Mouse (Mus musculus) frontal cortex, adult 2 months (tissue): ENCODE measurements around the gene Tcfl5. TPM values are rescaled to one million over a fixed set of nuclear protein-coding genes. Genes with fewer than 3 reads are reported as not detected.
A peak's percentile ranks its signal among the peaks of the same experiment; 100 is the strongest.

Experiments
- DNase-seq, 2 experiments: peaks; one replicate each; pipeline ENCODE4 v3.0.0; 2022; ENCODE audit warnings: low spot score in 1 of 2; ENCODE audit errors: extremely low spot score in 1 of 2
- polyA plus RNA-seq: library from polyadenylated mRNA; depleted of rRNA; stranded (reverse); fragments of >200 nt; gene quantifications from 2 replicates; pipeline ENCODE4 v1.2.3, GENCODE M21; 2012; rRNA removed

Tcfl5 gene
- 0.86 and 0.92 TPM in 2 replicates for polyA plus RNA-seq

- DNase-seq = no peak
Observed at GRCm38 (mm10) chr2:180642555-180643260, at the start of gene Tcfl5. Gene Tcfl5, minus strand, starts transcription at chr2:180642708.

DNA sequence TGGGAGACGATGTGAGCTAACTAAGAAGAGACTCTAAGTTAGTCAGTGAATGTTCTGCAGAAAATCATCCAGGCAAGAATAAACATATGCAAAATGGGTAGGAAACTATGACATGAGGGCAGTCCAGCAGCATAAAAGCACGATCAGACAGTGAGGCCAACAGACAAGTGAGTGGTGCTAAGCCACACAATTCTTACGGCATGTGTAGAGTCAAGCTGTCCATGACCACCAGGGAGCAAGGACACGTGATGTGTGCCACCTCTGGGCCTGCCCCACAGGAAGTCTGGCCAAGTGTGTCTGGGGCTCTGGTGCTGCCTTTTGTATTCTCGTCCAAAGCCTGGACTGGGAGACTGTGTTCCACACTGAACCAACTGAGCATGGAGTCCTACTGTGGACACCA, 47.3 kb upstream of the Tcfl5 start:
- DNase-seq = no peak

DNA sequence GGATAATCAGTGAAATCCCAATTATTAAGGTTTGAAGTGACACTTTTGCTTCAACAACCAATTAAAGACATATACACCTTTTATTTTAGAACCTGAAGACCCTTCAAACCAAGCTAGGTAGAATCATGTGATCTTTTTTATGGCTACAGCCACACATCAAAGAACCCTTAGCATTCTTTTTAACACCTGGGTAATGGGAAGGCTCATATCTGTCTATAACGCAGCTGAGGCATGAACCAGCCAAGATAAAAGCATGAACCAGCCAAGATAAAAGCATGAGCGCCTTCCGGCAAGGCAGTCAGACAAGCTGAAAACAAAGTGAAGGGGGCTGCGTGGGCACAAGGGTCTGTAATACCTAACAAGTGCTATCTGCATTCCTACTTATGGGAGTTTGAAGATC, 41.5 kb upstream of the Tcfl5 start:
- no peak for DNase-seq

DNA sequence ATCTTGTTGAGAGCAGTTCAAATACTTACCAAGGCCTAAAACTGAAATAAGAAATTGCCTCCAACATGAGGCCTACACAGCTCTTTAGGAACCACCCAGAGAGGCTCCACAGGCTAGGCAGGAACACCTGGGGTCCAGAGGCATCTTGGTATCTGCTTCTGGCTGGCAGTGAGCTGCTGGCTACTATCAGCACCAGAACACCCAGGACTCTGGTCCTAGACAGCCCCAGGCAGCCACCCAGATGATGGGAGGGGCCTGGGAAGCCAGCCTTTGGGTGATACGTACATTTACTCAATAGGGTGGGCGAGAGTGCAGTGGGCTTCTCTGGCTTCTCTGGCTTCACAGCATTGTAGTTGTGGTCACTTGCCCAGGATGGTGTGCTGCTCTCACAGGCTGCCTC, 41.0 kb upstream of the Tcfl5 start:
- no peak for DNase-seq

DNA sequence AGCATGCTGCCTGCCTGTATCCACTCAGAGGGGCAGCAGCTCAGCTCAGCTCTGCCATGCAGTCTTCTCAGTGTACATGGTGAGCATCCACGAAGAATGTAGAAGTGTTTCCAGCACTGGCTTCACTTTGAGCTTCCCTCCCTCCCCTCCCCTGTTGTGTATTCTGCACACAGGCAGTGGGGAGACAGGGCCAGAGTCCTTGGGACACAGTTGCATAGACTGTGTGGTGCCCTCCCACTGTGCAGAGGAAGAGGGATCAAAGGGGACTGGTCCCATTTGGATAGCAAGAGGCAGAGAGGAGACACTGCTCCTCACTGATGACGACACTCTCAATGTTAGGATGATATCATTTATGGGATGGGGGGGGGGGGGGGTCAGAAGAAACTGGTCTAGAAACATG, 38.7 kb upstream of the Tcfl5 start:
- no peak for DNase-seq

GRCm38 (mm10) chr2:180678609-180679140, 36.2 kb upstream of the Tcfl5 start:
- DNase-seq = peak; percentile 50 to 85

DNA sequence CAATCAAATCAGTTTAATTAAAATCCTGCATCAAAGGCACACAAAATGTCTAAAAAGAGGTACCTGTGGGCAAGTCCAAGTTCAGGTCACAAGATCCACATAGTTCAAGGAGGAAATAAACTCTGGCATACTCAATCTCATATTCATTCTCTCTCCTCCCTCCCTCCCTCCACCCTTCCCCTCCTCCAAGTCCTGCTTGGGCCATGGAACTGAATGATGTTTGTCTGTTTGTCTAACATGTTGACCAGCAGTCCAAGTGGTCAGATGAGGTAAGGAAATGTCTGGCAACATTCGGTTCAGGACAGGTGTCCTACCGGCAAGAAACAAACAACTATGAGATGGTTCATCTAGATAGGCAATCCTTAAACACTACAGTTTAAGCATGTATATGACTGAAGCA, 34.2 kb upstream of the Tcfl5 start:
- DNase-seq = no peak

DNA sequence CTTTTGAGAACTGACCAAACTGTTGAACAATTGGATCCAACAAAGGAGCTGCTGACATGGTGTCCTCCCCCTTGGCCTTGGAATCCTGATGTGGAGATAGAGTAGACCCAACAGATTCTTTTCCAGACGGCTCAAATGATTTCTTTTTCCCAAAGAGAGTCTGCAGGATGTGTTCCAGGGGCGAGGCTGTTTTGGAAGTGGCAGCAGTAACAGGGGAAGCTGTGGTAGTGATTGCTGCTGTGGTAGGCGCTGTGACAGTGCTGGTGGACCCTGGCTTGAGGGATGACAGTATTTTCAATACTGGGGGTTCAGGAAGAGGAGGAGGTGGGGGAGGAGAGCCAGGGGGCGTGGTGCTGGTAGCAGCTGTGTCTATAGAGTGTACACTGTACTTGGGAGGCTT, 19.5 kb upstream of the Tcfl5 start:
- DNase-seq = no peak

- DNase-seq = no peak
Observed at GRCm38 (mm10) chr2:180660521-180660920, 18.0 kb upstream of the Tcfl5 start.

- no peak for DNase-seq
Observed at GRCm38 (mm10) chr2:180659353-180660150, 17.0 kb upstream of the Tcfl5 start.

- DNase-seq = no peak
Observed at GRCm38 (mm10) chr2:180658381-180658780, 15.9 kb upstream of the Tcfl5 start.

DNA sequence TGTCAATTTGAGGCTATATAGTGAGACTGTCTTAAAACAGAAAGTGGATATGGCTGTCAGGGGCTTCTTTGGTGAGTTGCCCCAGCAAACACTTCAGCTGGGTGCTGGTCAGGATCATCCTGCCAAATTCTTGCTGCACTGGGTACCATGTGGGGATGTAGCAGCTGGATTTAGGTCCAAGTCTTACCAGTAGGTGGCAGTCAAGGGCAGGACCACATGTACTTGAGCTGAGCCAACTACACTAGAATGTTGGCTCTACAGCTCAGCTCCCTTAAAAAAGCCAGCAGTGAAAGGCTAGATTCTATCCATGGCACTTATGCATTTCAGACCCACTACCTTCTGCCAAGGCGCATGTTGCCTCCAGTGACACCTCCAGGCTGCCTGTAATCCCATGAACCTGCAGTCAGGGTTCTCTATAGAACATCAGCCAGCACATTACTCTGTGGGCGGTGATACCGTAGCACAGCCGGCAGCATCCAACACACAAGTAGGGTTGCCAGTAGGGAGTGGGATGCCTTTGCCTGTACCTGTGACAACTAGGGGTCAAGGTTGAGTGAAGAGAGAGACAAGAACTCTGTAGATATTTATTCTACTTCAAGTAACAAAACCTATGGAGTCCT, 15.0 kb upstream of the Tcfl5 start:
- DNase-seq = peak; percentile 44 to 89

GRCm38 (mm10) chr2:180655150-180655549, 12.6 kb upstream of the Tcfl5 start:
- DNase-seq = no peak

GRCm38 (mm10) chr2:180654666-180655065, 12.2 kb upstream of the Tcfl5 start:
- no peak for DNase-seq

GRCm38 (mm10) chr2:180646841-180647240, 4.3 kb upstream of the Tcfl5 start:
- DNase-seq = no peak

DNA sequence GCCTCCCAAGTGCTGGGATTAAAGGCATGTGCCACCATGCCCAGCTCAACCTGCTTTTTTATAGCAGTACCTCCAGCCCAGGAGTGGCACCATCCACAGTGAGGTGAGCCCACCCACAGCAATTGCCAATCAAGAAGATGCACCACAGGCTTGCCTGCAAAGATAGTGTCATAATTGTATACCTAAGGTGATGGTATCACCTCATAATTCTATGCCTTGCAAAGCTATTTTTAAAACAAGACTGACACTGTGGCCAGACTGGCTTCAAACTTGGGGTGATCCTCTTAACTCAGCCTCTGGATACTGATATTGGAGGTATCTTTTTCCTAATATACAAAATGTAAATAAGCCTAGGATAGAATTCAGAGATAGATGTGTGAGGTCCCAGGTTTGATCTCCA, 1.1 kb upstream of the Tcfl5 start:
- DNase-seq = no peak

DNA sequence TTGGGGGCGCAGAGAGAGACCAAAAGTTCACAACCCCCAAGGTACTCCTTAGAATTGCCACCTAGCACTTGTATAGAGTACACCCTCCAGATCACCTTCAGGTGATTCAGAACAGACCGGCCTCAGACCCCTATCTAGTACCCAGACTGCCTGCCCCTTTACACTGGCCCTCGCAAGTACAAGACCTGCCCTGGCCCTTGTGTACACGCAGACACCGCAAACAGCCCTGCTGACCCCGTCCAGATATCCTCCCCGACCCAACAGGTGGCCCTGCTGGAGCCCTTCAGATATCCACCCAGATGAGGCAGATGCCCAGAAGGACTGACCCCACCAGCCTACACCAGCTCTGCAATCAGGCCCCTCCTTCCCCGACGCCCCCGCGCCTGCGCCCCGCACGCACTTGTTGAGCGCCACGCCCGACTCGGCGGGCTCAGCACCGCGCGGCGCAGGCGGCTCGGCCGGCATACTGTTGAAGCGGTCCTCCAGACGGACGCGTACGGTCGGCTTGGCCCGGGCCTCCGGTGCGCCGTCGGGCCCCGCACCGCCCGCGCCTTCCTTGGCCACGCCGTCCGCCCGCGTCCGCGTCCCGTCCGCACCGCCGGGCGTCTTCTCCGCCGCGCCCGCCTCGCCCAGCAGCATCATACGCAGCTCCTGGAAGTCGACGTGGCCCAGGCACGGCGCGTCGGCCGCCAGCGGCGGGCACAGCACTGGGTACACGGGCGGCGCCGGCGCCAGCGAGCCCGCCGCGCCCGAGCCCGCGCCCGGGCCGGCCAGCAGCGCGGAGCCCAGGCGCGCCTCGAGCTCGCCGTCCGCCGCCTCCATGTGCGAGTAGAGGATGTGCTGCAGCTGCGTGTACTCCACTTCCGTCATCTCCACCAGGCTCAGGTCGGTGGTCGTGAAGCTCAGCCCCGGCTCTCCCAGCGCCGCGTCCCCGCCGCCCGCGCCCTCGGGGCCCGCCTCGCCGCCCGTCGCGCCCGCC, 643 bp downstream of the Tcfl5 start:
- DNase-seq = no peak

DNA sequence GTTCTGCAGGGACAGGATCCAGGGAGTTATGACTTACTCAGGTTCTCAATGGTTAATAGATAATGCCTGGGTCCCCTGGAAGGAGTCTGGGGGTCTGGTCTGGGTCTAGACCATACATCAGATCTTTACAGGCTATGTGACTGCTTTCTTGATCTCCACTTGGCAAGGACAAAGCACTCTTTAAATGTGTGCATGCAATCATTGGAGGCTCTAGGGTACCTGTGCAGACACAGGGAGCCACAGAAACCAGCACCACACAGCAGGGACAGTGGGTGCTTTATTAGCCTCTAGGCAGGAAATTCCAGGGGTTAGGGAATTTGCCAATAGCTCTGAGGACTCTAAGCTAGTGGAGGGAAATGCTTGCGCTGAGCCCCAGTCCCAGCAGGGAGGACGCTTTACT, 30.6 kb downstream of the Tcfl5 start:
- DNase-seq = no peak

DNA sequence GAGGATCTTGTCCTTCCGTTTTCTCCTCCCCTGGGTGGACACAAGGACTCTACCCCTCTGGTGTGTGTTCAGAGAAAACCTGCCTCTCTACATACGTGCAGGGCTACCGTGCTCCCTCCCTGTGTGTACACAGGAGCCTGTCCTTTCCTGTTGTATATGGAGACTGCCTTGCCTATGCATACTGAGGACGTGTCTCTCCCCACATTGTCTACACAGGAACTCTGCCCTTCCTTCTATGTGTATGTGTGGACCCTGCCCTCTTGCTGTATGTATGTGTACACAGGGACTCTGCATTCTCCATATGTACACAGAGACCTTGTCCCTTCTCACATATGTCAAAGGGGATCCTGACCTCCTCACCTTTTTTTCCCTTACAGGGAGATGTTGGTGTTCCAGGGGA, 32.2 kb downstream of the Tcfl5 start:
- DNase-seq = no peak

DNA sequence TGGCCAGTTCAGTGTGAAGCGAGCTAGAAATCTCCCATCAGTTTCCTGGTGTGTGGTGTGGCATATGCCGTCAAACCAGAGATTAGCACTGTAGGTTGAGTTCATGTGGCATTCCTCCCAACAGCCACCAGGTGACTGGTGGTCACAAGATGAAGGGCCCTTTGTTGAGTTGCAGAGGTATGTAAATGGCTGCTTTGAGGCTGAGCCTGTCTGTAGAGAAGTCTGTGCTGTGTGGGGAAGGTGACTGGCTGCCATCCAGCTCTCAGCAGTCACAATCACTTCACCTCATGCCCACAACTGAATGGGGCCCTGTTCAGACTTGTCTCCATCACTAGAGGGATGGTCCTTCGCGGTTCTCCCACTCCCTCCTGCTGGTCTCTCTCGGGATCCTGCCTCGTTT, 37.7 kb downstream of the Tcfl5 start:
- no peak for DNase-seq
